10 mouse cellular contexts compared by ENCODE assay signal in genomic region chr7:49392180-49392579, GRCm38 (mm10).
DNase-seq lines count a peak whose midpoint lies in the region; ATAC-seq and TF ChIP-seq lines count a peak whose summit lies in the region.
"Had no signal": no experiment of that assay in that cellular context is flagged by ENCODE, and none has a peak within 500 bp of the region (broad histone marks: within the 10 kb centered on the region; RNA-seq: fewer than 3 reads in every experiment).

No protein-coding gene starts in this region.

- no peak for TF ChIP-seq POLR2A in kidney, adult 2 months (IDR thresholded peaks at IDR 0.05; ENCODE audit: low read depth, low read length)

- no peak for TF ChIP-seq CTCF in kidney, adult 2 months (conservative IDR thresholded peaks at IDR 0.05; ENCODE audit: insufficient read depth, insufficient read length, low read depth, low read length)

- no peak overlapping the region for H3K4me3 ChIP-seq in neural tube, embryonic 13.5 days
- H3K4me3 ChIP-seq in neural tube, embryonic 14.5 days (ENCODE audit: low read depth, low read length) = no peak overlapping the region
- H3K4me3 ChIP-seq in kidney, adult 2 months (ENCODE audit: insufficient read depth, low read depth, low read length) = no peak overlapping the region
- H3K4me3 ChIP-seq: intestine, embryonic 15.5 days; limb, embryonic 15.5 days had no signal

- peaks cover 59% of the 10 kb centered on the region for H3K4me1 ChIP-seq in neural tube, embryonic 13.5 days (replicated peaks)
- peaks cover 30% of the 10 kb centered on the region for H3K4me1 ChIP-seq in neural tube, embryonic 14.5 days (ENCODE audit: control insufficient read depth, insufficient read depth, low read length)
- no peaks in the 10 kb centered on the region for H3K4me1 ChIP-seq in kidney, adult 2 months (ENCODE audit: control insufficient read depth, insufficient read depth, low read length)
- H3K4me1 ChIP-seq: intestine, embryonic 15.5 days had no signal

- 46% methylated on average over 3 of the region's 3 CpGs for WGBS in neural tube, embryonic 13.5 days
- WGBS in neural tube, embryonic 14.5 days = 37% methylated on average over 3 of the region's 3 CpGs
- WGBS in kidney, adult 2 months = 75% methylated on average over 3 of the region's 3 CpGs

- no peak overlapping the region for H3K9ac ChIP-seq in neural tube, embryonic 13.5 days
- no peak overlapping the region for H3K9ac ChIP-seq in neural tube, embryonic 14.5 days (replicated peaks; ENCODE audit: low read depth, low read length)
- H3K9ac ChIP-seq: intestine, embryonic 15.5 days; limb, embryonic 15.5 days had no signal

- H3K27me3 ChIP-seq in neural tube, embryonic 13.5 days = no peaks in the 10 kb centered on the region
- no peaks in the 10 kb centered on the region for H3K27me3 ChIP-seq in neural tube, embryonic 14.5 days (ENCODE audit: control insufficient read depth, insufficient read depth, low read length)
- no peaks in the 10 kb centered on the region for H3K27me3 ChIP-seq in kidney, adult 2 months (replicated peaks; ENCODE audit: control insufficient read depth, insufficient read depth, low read length)
- H3K27me3 ChIP-seq: intestine, embryonic 15.5 days; limb, embryonic 15.5 days had no signal

- DNase-seq in neural tube, embryonic 10.5 days (ENCODE audit: extremely low spot score, low spot score) = no peak
- peak; percentile 39 for DNase-seq in embryo, embryonic 11 days
- DNase-seq in layer of hippocampus, adult 8-10 months (ENCODE audit: low spot score in 2 of 2) = peak; percentile 76 to 79
- no peak for DNase-seq in ovary, postnatal 14 days (ENCODE audit: low spot score)
- DNase-seq in kidney, adult 2 months = no peak
- DNase-seq in urinary bladder, postnatal 14 days (ENCODE audit: low spot score) = no peak

- no peaks in the 10 kb centered on the region for H3K36me3 ChIP-seq in neural tube, embryonic 13.5 days
- H3K36me3 ChIP-seq in neural tube, embryonic 14.5 days (ENCODE audit: control insufficient read depth, insufficient read depth, low read length) = no peaks in the 10 kb centered on the region
- no peaks in the 10 kb centered on the region for H3K36me3 ChIP-seq in kidney, adult 2 months (ENCODE audit: control insufficient read depth, insufficient read depth, low read length)
- H3K36me3 ChIP-seq: intestine, embryonic 15.5 days; limb, embryonic 15.5 days had no signal

- H3K4me2 ChIP-seq in neural tube, embryonic 13.5 days = no peak overlapping the region
- no peak overlapping the region for H3K4me2 ChIP-seq in neural tube, embryonic 14.5 days (ENCODE audit: low read depth, low read length)
- H3K4me2 ChIP-seq: intestine, embryonic 15.5 days; limb, embryonic 15.5 days had no signal

- H3K9me3 ChIP-seq in neural tube, embryonic 13.5 days = no peaks in the 10 kb centered on the region
- H3K9me3 ChIP-seq in neural tube, embryonic 14.5 days (ENCODE audit: control insufficient read depth, low read length) = no peaks in the 10 kb centered on the region
- H3K9me3 ChIP-seq: intestine, embryonic 15.5 days; limb, embryonic 15.5 days had no signal

- ATAC-seq in neural tube, embryonic 13.5 days (ENCODE audit: low read depth) = 0 out of 2 replicates have a peak, but pooled peaks have one; percentile 29
- ATAC-seq in neural tube, embryonic 14.5 days (ENCODE audit: low read depth) = peak; percentile 32
- ATAC-seq: intestine, embryonic 15.5 days had no signal

- H3K27ac ChIP-seq in neural tube, embryonic 13.5 days (replicated peaks) = peak overlapping the region; percentile 49
- peak overlapping the region; percentile 12; the same call in 1 of the 2 replicates for H3K27ac ChIP-seq in neural tube, embryonic 14.5 days (ENCODE audit: low read depth, low read length)
- no peak overlapping the region for H3K27ac ChIP-seq in kidney, adult 2 months (ENCODE audit: insufficient read depth, low read depth, low read length)
- H3K27ac ChIP-seq: intestine, embryonic 15.5 days; limb, embryonic 15.5 days had no signal

Comparison
In these comparisons a context has a peak if more than half of its experiments do, and no peak if none do; other contexts are left out.
1. DNase-seq: peak in embryo, embryonic 11 days (single experiment) and layer of hippocampus, adult 8-10 months (2 of 2); none in neural tube, embryonic 10.5 days (single experiment), ovary, postnatal 14 days (single experiment), kidney, adult 2 months (single experiment) and urinary bladder, postnatal 14 days (single experiment).